Mouse (Mus musculus) mouse embryonic stem cell (cell line): ENCODE measurements around the gene Irf2.

Experiments
- in situ Hi-C, 2 experiments: fragments of 300-500 bp; cut with MboI; formaldehyde crosslinking; loops; 1 replicate in 1 of 2; 3 replicates in 1 of 2; pipeline ENCODE4 v1.14.3; 2019 to 2020; ENCODE audit warnings: low sequenced_read_pairs in 2 of 2, low pct_unique_long_range_greater_than_20kb in 1 of 2, mixed read lengths in 1 of 2; ENCODE audit not compliant: unreplicated experiment in 1 of 2

Irf2 gene

DNA sequence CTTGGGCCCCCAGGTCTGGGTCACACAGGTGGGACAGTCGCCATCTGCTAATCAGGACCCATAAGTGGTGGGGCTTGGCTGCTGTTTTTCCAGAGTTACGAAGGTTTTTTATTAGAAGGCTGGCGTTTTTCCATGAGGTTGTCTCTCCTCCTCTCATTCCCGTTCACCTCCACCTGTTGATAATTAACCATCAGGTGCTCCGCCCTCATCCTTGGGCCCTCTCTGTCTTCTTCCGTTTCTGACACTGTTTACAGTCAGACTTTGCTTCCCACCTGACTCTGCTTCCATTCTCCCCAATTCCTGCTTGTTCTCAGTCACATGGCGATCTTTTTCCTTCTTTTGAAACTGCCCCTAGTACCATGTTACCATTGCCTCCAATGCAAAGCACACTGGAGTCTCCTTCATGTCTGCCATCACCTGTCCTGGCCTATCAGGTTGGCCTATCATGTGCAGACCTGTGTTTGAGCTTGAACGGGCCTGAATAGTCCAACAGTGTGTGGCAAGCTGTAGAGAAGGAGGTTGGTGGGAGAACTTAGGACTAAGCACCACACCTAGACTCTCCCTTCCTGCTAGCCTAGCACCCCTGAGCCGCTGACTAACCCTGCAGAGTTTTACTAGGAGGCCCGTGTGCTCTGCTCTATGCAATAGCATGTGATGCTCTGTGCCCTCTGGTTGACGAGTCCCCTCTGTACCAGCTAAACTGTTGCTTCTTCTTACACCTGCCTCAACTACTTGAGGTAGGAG is 90.8 kb downstream of the Irf2 start:
- in situ Hi-C loops, result no loop called here

DNA sequence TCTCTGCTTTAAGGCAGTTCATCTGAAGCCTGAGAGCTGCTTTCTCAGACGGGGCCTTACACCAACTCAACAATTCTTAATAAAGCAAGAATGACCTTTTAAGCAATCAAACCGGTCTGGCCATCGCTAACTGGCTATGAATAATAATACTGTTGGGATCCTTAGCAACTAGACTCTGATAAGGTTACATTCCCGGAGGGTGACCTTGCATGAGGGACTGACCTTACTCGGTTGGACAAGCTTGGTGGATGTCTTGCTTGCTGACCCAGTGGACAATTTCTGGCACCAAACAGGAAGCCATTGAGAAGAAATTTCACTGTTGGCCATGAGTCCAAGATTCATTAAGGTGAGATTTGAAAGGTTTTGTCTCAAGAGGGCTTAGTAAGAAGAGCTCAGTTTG is 92.4 kb downstream of the Irf2 start:
- in situ Hi-C loops, result no loop called here

DNA sequence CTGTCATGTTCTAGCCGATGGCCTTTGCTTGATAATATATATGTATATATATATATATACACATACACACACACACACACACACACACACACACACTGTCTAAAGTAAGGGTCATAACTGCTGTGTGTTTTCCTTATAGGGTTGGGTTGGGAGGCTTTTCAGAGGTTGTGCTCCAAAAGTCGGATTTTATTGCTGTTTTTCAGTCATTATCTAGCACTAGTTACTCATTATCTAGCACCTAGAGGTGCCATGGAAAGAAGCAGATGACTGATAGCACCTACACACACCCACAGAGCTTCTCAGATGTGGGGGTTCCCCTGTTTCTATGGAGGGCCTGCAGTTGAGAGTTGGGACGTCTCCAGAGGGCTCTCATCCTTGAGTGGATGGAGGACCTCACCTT is 92.9 kb downstream of the Irf2 start:
- in situ Hi-C loops, result no loop called here

DNA sequence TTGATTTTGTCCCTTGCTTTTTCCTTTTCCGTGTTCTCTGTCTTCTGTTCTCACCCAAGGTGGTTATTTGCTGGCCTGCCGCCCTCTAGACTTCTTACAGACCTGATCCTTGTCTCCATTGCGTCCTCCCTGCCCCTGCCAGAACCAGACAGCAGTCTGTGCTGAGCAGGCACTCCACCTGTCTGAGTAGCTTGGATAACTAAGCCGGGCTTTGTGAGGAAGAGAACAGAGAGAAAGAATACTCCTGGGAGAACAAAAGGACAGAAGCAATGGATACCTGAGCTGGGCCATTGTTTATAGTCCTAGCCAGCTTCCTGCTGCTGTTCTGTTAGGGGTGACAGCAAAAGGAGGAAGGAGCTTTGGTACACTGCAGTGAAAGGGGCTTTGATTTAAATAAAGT is 94.2 kb downstream of the Irf2 start:
- in situ Hi-C loops, result no loop called here

DNA sequence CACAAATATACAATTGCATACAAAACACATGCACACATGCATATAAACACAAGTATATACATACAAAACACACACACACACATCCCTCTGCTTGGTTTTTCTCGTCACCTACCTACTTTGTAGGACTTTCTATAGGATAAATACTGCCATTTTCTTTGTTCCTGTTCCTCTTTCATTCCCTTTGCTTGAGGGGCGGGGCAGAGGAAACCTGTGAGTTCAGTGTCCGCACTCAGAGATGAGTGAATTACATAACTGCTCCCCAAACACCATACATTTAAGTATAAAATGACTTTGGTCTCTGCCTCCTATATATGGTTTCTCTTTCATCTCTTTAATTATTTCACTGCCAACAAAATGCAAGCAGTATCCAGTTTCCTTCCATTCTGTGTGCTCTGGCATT is 94.9 kb downstream of the Irf2 start:
- in situ Hi-C loops, result no loop called here

DNA sequence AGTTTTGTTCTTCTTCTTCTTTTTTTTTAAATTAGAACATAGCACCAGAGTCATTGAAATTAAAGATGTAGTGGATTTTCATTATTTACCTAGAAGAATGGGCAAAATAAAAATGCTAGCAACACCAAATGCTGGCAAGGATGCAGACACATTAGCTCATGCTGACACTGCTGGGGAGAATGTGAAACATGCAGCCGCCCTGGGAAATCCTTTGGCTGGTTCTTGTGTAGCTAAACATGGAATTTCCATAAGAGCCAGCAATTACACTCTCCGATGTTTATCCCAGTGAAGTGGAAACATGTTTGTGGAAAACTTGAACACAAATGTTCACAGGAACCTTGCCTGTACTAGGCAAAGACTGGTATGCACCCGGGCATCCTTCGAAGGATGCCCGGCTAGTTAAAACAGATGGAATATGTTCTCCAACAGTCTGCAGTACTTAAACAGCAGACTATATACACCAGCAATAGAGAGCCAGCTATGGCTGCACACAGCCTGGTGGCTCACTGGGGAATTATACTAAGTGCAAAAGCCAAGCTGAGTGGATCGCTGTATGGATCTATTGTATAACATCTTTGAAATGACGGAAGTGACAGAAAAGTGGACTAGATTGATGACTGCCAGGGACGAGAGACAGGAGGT is 96.6 kb downstream of the Irf2 start:
- in situ Hi-C loops, result no loop called here

DNA sequence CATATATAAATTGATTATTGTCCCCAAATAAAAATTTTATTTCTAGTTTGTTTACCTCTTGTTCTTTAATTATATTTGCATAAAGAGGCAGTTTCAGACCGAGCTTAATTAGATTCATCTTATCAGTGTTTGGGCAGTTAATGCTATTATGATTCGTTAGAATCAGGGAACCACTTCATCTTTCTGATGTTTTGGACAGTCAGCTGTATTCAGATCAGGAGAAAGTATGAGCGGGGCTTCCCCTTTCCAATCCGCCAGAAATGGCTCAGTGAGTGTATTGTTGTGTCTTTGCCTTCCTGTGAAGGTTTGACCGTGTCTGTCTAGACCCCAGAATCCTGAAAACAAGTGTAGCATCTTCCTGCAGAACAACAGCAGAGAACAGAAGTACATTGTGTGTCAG is 97.4 kb downstream of the Irf2 start:
- in situ Hi-C loops, result no loop called here

DNA sequence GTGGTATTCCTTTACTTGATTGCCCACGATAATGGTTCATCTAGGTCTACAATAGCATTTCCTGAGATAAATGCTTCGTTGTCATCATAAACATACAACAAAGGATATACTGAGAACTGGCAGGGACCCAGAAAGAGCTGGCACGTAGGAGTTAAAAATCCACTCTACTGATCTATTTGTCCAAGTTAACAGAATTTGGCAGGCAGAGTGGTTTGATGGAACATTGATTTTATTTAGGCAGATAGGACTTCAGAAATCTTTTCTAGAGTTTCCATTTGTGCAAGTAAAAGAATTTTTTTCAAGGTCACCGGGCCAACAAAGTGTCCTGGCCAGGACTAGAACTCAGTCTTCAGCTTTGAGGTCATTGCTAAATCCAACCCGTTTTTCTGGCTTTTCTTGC is 98.5 kb downstream of the Irf2 start:
- in situ Hi-C loops, result no loop called here

DNA sequence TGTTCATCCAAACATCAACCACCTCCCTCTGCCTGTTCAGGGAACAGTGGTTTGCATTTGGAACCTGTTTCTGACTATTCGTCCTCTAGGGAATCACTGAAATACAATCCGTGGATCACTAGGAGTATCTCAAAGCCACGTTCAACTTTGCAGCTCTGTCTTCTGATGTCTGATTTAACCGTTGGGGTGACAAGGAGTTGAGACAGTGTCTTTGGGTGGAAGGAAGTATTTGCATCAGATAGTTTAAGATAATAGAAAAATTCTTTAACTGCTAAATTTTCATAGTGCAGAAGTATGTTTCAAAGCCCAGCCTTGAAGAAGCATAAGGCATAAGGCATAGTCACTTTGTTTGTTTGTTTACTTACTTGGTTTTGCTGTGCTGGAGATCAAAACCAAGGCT is 100.9 kb downstream of the Irf2 start:
- in situ Hi-C loops, result no loop called here

DNA sequence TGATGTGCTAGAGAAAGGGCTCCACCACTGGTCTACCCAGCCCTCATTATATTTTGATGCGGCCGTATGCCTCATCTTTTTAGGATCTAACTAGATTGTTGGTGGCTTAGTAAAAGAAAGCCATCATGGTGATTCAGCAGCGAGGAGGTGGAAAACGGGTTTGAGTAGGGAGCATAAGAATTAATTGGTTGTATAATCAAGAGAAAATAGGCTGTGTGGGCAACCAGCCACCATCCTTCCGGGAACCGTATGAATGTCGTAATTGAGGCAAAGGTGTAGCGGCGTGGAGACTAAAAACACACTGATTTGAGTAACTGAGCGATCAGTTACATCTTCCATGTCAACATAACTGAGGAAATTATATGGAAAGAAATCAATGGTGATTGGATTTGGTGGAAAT is 101.3 kb downstream of the Irf2 start:
- in situ Hi-C loops, result no loop called here

DNA sequence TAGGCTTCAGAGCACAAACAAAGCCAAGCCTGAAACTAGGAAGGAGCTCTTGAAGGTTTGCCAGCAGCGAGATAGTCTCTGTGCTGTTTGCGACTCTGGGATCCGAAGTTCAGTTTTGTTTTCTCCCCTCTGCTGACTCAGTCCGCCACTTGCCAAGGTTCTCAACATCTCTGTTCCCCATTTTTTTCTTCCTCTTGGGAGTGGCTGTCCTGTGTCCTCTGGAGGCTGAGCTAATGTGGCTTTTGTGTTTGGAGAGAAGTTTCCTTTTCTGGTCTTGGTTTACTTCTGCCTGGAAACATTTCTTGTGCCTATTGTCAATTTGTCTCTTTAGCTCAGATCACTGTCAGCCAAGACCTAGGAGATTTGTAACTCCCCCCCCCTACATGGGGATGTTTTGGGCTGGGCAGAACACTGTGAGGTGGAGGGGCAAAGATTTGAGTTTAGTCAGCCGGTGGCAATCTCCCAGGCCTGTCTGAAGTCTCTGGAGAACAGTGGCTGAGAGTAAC is 103.2 kb downstream of the Irf2 start:
- in situ Hi-C loops, result no loop called here

DNA sequence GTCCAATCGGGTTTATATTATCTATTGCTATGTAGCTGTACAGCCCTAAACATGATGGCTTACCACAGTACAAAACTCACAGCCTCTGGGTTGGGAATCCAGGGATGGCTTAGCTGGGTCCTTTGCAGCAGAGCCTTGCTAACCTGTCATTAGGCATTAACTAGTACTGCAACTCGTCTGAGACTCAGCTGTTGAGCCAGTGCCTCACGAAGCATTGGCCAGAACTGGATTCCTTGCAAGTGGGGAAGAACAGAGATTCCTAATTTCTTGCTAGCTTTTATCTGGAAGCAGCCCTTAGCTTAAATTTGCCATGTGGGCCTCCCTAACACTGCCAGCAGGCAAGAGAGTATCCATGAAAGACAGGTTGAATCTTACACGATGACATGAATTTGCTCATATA is 104.3 kb downstream of the Irf2 start:
- in situ Hi-C loops, result no loop called here

DNA sequence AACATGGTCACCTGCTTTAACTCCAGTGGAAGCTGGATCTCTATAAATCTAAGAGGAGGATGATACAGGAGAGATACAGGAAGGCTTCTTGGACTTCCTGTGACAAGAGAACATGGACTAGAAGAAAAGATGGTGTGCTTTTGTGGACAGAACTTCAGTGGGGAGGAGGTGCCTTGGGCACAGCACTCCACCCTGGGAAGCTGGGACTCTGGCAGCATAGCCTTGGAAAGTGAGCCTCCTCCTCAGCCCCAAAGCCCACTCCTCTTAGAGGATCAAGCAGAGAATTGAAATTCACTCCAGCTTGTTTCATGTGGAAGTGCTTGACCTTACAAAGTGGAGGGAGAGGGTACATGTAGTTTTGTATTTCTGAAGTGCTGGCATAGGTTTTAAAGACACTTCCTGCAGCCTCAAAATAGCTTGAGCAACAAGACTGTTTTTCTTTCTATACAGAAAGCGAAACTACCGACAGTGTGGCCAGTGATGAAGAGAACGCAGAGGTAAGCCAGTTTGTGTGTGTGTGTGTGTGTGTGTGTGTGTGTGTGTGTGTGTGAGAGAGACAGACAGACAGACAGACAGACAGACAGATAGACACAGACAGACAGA is 104.9 kb downstream of the Irf2 start:
- in situ Hi-C loops, result no loop called here

DNA sequence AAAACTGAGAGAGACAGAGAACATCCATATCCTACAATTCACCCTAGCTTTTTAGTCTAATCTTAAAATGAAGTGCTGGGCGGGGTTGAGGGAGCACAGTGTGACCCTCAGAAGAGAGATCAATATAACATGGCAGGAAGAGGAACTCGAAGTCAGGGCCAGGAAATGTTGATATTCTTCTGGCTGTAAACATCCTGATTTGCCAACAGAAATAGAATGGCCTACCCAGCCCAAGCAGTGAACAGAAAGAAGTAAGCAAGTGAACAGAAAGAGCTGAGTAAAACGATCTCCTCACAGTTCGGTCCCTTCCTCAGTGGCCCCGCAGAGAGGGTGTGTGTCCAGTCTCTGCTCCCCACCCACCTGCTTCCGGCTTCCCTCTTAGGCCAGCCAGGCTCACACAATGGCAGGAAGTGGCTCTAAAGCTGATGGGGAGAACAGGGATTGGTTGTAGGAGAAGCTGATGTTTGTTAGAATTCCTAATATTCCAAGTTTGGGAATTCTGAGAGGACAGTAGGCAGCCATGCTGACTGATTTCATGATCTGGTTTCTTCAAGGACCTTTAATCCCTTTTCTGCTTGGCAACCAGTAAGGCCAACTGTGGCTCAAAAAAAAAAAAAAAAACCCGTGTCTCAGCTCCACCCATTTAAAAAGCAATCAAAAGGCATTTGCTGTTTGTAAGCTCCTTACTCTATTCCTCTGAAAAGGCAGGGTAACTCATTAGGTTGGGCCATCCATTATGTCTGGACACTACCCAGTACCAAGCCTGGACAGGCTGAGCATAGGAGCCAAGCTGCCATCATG is 105.6 kb downstream of the Irf2 start:
- in situ Hi-C loops, result no loop called here

DNA sequence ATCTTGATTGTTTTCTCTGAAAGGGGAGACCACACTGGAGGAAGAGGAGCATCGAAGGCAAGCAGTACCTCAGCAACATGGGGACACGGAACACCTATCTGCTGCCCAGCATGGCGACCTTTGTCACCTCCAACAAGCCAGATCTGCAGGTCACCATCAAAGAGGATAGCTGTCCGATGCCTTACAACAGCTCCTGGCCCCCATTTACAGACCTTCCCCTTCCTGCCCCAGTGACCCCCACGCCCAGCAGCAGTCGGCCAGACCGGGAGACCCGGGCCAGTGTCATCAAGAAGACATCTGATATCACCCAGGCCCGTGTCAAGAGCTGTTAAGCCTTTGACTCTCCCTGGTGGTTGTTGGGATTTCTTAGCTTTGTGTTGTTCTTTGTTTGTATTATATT is 106.4 kb downstream of the Irf2 start:
- in situ Hi-C loops, result no loop called here

DNA sequence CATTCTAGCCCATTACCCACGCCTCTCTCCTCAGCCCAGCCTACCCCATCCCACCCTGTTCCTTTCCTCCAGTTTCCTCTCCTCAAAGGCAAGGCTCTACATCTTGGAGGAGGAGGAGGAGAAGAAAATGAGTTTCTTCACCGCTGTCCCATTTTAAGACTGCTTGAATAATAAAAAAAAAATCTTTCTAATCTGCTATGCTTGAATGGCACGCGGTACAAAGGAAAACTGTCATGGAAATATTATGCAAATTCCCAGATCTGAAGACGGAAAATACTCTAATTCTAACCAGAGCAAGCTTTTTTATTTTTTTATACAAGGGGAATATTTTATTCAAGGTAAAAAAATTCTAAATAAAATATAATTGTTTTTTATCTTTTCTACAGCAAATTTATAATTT is 107.4 kb downstream of the Irf2 start:
- in situ Hi-C loops, result no loop called here

DNA sequence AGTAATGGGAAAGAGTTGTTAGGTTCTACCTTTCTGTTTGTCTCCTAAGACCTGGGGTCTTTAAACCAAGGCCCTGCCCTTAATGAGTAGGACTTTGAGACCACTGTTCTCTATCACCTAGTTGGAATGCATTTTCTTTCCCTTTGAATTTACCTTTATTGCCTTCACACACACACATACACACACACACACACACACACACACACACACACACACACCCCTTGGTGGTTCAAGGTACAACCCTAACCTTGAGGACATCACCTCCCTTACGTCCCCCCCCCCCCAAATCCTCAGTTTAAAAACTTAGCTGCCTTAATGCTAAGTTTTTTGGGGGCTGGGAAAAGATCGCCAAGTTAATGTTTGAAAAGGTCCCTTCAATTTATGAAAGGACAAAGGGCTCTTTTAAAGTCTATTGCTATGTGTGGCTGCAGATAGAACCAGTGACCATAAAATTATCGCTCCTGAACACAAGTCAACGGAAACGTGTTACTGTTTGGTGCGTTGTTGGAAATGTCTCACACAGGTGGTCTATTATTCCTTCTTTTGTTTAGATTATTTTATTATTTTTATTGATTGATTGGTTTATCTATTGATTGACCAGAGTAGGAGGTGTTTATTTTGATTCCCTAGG is 108.6 kb downstream of the Irf2 start:
- in situ Hi-C loops, result no loop called here

DNA sequence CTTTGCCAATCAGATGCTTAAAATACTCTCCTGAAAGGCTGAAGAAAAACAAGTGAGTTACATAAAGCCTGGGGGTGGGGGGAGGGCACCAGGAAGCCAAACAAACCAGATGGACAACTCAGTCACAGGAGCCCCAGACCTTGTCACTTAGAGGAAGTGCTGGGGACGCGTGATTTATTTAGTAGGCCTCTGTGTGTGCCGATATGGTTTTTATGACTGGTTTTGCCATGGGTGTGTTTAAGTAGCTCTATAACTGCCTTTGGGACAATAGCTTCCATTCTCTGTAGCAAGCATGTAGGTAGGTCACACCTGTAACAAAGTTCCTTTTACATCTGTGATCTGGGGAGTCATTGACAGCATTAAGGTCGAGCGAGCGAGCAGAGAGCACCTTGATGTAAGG is 109.4 kb downstream of the Irf2 start:
- in situ Hi-C loops, result no loop called here

DNA sequence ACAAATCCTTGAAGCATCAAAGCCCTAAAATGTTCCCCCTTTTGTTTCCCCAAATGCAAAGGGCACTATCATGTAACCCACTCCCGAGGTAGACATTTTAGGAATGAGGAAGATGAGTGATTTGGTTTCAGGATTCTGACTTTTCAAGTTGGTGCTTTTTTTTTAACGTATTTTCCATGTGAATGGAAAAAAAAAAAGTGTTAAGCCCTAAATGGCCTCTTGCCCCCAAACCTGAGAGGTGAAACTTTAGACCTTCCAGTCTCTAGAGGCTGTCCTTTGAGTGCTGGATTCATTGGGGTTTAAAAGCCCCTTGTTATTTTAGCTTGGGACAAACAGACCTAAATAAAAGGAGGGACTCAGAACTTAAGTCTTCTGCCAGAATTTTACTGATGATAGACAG is 109.9 kb downstream of the Irf2 start:
- in situ Hi-C loops, result no loop called here
